Mouse (Mus musculus): ENCODE measurements around the gene Qser1.

- TF ChIP-seq POLR2A (IDR thresholded peaks at IDR 0.05; ENCODE audit: low read depth, low read length) (no peak), CTCF (IDR thresholded peaks at IDR 0.05; ENCODE audit: borderline replicate concordance, insufficient read depth, low read length) (no peak)
Measured at GRCm38 (mm10) chr2:104817555-104818330, 1.2 kb upstream of the Qser1 start.
